Mouse (Mus musculus) monocyte, adult 59 days (primary cell): ENCODE results near the gene Taf5l. TPM values are rescaled to one million over a fixed set of nuclear protein-coding genes. Genes with fewer than 3 reads are reported as not detected.

Experiments used
- total RNA-seq, 2 experiments: library from RNA; stranded (reverse); gene quantifications; one replicate each; pipeline ENCODE4 v1.2.4; 2023

The Taf5l gene
- total RNA-seq: 10 to 100 TPM; 28.4 to 34.2 TPM

GRCm38 (mm10) chr8:124021237-124022227 lies at the start of gene Taf5l, which contains the start of gene Urb2:
Gene Taf5l, minus strand, starts transcription at chr8:124021397.
Gene Urb2, plus strand, starts transcription at chr8:124021508.

GRCm38 (mm10) chr8:123982826-123983400 lies 38.3 kb downstream of the Taf5l start, which contains the start of gene Abcb10:
Gene Abcb10, minus strand, starts transcription at chr8:123983122.

GRCm38 (mm10) chr8:123948942-123949685 lies 72.1 kb downstream of the Taf5l start, which contains the start of gene Nup133:
Gene Nup133, minus strand, starts transcription at chr8:123949265.

Other genes starting within 250 kb of the Taf5l start
- 1 to 10 TPM in 1 of 2 experiments, not detected in 1; 1.2 TPM for gene Rab4a, start 215.4 kb downstream of the Taf5l start, total RNA-seq
- 1 to 10 TPM; 2.8 TPM for gene Ccsap, start 161.2 kb downstream of the Taf5l start, total RNA-seq
- not detected for gene Acta1, start 126.6 kb downstream of the Taf5l start, total RNA-seq
- 10 to 100 TPM; 16.3 to 16.7 TPM for gene Nup133, start 72.1 kb downstream of the Taf5l start, total RNA-seq
- gene Abcb10, start 38.3 kb downstream of the Taf5l start, total RNA-seq: 1 to 10 TPM; 5.7 to 7.4 TPM
- gene Urb2, start 111 bp upstream of the Taf5l start, total RNA-seq: 1 to 10 TPM; 8.6 to 9.2 TPM
- 10 to 100 TPM; 12.6 to 24.9 TPM for gene Galnt2, start 210.0 kb upstream of the Taf5l start, total RNA-seq